Mouse (Mus musculus) spleen, postnatal 14 days (tissue): Measurements from ENCODE around the gene Shb.

ENCODE experiments used
- DNase-seq, 2 experiments: peaks; one replicate each; pipeline ENCODE4 v3.0.0; 2021 to 2022; ENCODE audit warnings: low spot score in 2 of 2

Shb gene

GRCm38 (mm10) chr4:45505191-45505590 is 27.1 kb downstream of the Shb start:
- DNase-seq: no peak

- DNase-seq: no peak
Observed at GRCm38 (mm10) chr4:45503816-45504215, 28.5 kb downstream of the Shb start.

GRCm38 (mm10) chr4:45503380-45503779 is 28.9 kb downstream of the Shb start:
- no peak for DNase-seq

GRCm38 (mm10) chr4:45502002-45502401 is 30.3 kb downstream of the Shb start:
- DNase-seq: no peak

GRCm38 (mm10) chr4:45500381-45500780 is 31.9 kb downstream of the Shb start:
- no peak for DNase-seq

- DNase-seq: no peak
Observed at GRCm38 (mm10) chr4:45499556-45499955, 32.7 kb downstream of the Shb start.

- no peak for DNase-seq
Observed at GRCm38 (mm10) chr4:45499081-45499480, 33.2 kb downstream of the Shb start.

- DNase-seq: no peak
Observed at GRCm38 (mm10) chr4:45498345-45498744, 33.9 kb downstream of the Shb start.

GRCm38 (mm10) chr4:45497282-45497681 is 35.0 kb downstream of the Shb start:
- DNase-seq: no peak

GRCm38 (mm10) chr4:45495531-45496201 is 36.6 kb downstream of the Shb start:
- no peak for DNase-seq

GRCm38 (mm10) chr4:45493786-45494400 is 38.4 kb downstream of the Shb start:
- DNase-seq: no peak

- DNase-seq: no peak
Observed at GRCm38 (mm10) chr4:45493118-45493517, 39.2 kb downstream of the Shb start.

GRCm38 (mm10) chr4:45492681-45493081 is 39.6 kb downstream of the Shb start:
- no peak for DNase-seq

GRCm38 (mm10) chr4:45491685-45492601 is 40.3 kb downstream of the Shb start:
- DNase-seq: no peak

- no peak for DNase-seq
Observed at GRCm38 (mm10) chr4:45491119-45491679, 41.1 kb downstream of the Shb start.

- DNase-seq: no peak
Observed at GRCm38 (mm10) chr4:45490036-45490752, 42.1 kb downstream of the Shb start.

- no peak for DNase-seq
Observed at GRCm38 (mm10) chr4:45489141-45490035, 42.9 kb downstream of the Shb start.

GRCm38 (mm10) chr4:45487681-45488081 is 44.6 kb downstream of the Shb start:
- DNase-seq: no peak

GRCm38 (mm10) chr4:45485024-45485423 is 47.2 kb downstream of the Shb start:
- no peak for DNase-seq
